Comparison of ENCODE assay signal across 8 mouse cellular contexts in genomic region chr5:121841973-121842372, GRCm38 (mm10). TPM values are rescaled to one million over a fixed set of nuclear protein-coding genes. Genes with fewer than 3 reads are reported as not detected.
DNase-seq lines count a peak whose midpoint lies in the region; ATAC-seq and TF ChIP-seq lines count a peak whose summit lies in the region.

No protein-coding gene starts in this region.

- no peak for ATAC-seq in kidney, postnatal 0 days (replicated peaks; ENCODE audit: low FRiP score, low read depth)
- no peak for ATAC-seq in intestine, postnatal 0 days

- TF ChIP-seq POLR2A in ES-Bruce4 (IDR thresholded peaks at IDR 0.05; ENCODE audit: insufficient read depth, low read length) = no peak

- peak; percentile 28 for DNase-seq in cerebellum, adult 11 months
- DNase-seq in cerebellum, postnatal 14 days = no peak
- no peak for DNase-seq in kidney, postnatal 0 days (ENCODE audit: low spot score)
- no peak for DNase-seq in kidney, postnatal 4 days
- no peak for DNase-seq in thymus, postnatal 36 days
- DNase-seq in thymus, postnatal 25 days = no peak

- no peak for TF ChIP-seq EP300 in ES-Bruce4 (IDR thresholded peaks at IDR 0.05; ENCODE audit: insufficient read depth, low read depth, low read length)

- TF ChIP-seq CTCF in kidney, postnatal 0 days (IDR thresholded peaks at IDR 0.05; ENCODE audit: low read depth) = no peak
- no peak for TF ChIP-seq CTCF in ES-Bruce4 (IDR thresholded peaks at IDR 0.05; ENCODE audit: low read depth, low read length)
- no peak for TF ChIP-seq CTCF in intestine, postnatal 0 days (IDR thresholded peaks at IDR 0.05; ENCODE audit: low read depth)

- H3K9me3 ChIP-seq in kidney, postnatal 0 days (replicated peaks; ENCODE audit: low read length) = no peaks in the 10 kb centered on the region
- no peaks in the 10 kb centered on the region for H3K9me3 ChIP-seq in ES-Bruce4 (replicated peaks; ENCODE audit: control insufficient read depth, insufficient read depth, low read length, poor library complexity, severe bottlenecking)
- no peaks in the 10 kb centered on the region for H3K9me3 ChIP-seq in intestine, postnatal 0 days (ENCODE audit: control insufficient read depth)

- no peak overlapping the region for H3K4me3 ChIP-seq in kidney, postnatal 0 days (replicated peaks; ENCODE audit: low read depth, low read length)
- peak overlapping the region; percentile 4; the same call in 1 of the 2 replicates for H3K4me3 ChIP-seq in ES-Bruce4 (ENCODE audit: low read depth, low read length)
- H3K4me3 ChIP-seq in intestine, postnatal 0 days (ENCODE audit: low read depth, low read length) = no peak overlapping the region

- H3K4me2 ChIP-seq in kidney, postnatal 0 days (ENCODE audit: low read length) = peak overlapping the region; percentile 75; the same call in 1 of the 2 replicates
- peak overlapping the region; percentile 80; the same call in 1 of the 2 replicates for H3K4me2 ChIP-seq in intestine, postnatal 0 days (replicated peaks; ENCODE audit: low read depth)

- WGBS in kidney, postnatal 0 days = 49% methylated on average over 10 of the region's 10 CpGs
- 43% methylated on average over 10 of the region's 10 CpGs for WGBS in intestine, postnatal 0 days

- no peaks in the 10 kb centered on the region; the same call in 1 of the 2 replicates for H3K27me3 ChIP-seq in kidney, postnatal 0 days (ENCODE audit: insufficient read depth, low read length)
- H3K27me3 ChIP-seq in ES-Bruce4 (ENCODE audit: control insufficient read depth, insufficient read depth, low read length, poor library complexity, severe bottlenecking) = no peaks in the 10 kb centered on the region
- no peaks in the 10 kb centered on the region for H3K27me3 ChIP-seq in intestine, postnatal 0 days (replicated peaks; ENCODE audit: control insufficient read depth, insufficient read depth, low read length)

- peaks cover 27% of the 10 kb centered on the region for H3K4me1 ChIP-seq in kidney, postnatal 0 days (replicated peaks; ENCODE audit: insufficient read depth, low read length)
- H3K4me1 ChIP-seq in ES-Bruce4 (ENCODE audit: control insufficient read depth, insufficient read depth, low read length) = peaks cover 6% of the 10 kb centered on the region
- H3K4me1 ChIP-seq in intestine, postnatal 0 days (replicated peaks; ENCODE audit: control insufficient read depth, insufficient read depth, low read length) = no peaks in the 10 kb centered on the region; the same call in 1 of the 2 replicates

- no peak overlapping the region for H3K9ac ChIP-seq in kidney, postnatal 0 days (ENCODE audit: low read depth, low read length)
- peak overlapping the region; percentile 61; the same call in 1 of the 2 replicates for H3K9ac ChIP-seq in ES-Bruce4 (ENCODE audit: low read depth, poor library complexity, severe bottlenecking)
- no peak overlapping the region; the same call in 1 of the 2 replicates for H3K9ac ChIP-seq in intestine, postnatal 0 days (ENCODE audit: low read depth, low read length)

- H3K36me3 ChIP-seq in kidney, postnatal 0 days (ENCODE audit: insufficient read depth, low read length) = no peaks in the 10 kb centered on the region
- H3K36me3 ChIP-seq in ES-Bruce4 (ENCODE audit: control insufficient read depth, insufficient read depth, low read length, poor library complexity, severe bottlenecking) = no peaks in the 10 kb centered on the region
- no peaks in the 10 kb centered on the region for H3K36me3 ChIP-seq in intestine, postnatal 0 days (ENCODE audit: control insufficient read depth, insufficient read depth)

- 0 out of 2 replicates have a peak overlapping the region, but pooled peaks have one; percentile 33 for H3K27ac ChIP-seq in kidney, postnatal 0 days
- H3K27ac ChIP-seq in ES-Bruce4 (ENCODE audit: insufficient read depth, low read length) = no peak overlapping the region
- H3K27ac ChIP-seq in intestine, postnatal 0 days (ENCODE audit: low read depth, low read length) = no peak overlapping the region

RNA-seq across cellular contexts. Expression of gene Sh2b3, which starts 4.5 kb away (rescaled TPM):
- 19.4 and 21.0 TPM in 2 replicates for polyA plus RNA-seq in kidney, postnatal 0 days (2015; fragmentation: Nextera tagmentation; extraction: Ambion mirVana)
- 8.0 and 8.5 TPM in 2 replicates for polyA plus RNA-seq in ES-Bruce4 (2011; ENCODE audit: insufficient read depth, insufficient read length, low read depth, missing spikeins)
- polyA plus RNA-seq in intestine, postnatal 0 days (2015; fragmentation: Nextera tagmentation; extraction: Ambion mirVana) = 11.8 and 12.2 TPM in 2 replicates

RNA-seq across cellular contexts. Expression of gene Pheta1, which starts 6.8 kb away (rescaled TPM):
- polyA plus RNA-seq in kidney, postnatal 0 days (2015; fragmentation: Nextera tagmentation; extraction: Ambion mirVana) = 25.7 and 26.7 TPM in 2 replicates
- 5.8 TPM in 2 replicates for polyA plus RNA-seq in ES-Bruce4 (2011; ENCODE audit: insufficient read depth, insufficient read length, low read depth, missing spikeins)
- polyA plus RNA-seq in intestine, postnatal 0 days (2015; fragmentation: Nextera tagmentation; extraction: Ambion mirVana) = 65.0 and 66.5 TPM in 2 replicates
